Mouse (Mus musculus): ENCODE measurements around the gene Bahcc1. TPM values are rescaled to one million over a fixed set of nuclear protein-coding genes. Genes with fewer than 3 reads are reported as not detected.

Gene Bahcc1
- total and polyA plus RNA-seq, 2 experiments from 2014 or later, result 3.5 to 13.1 TPM

GRCm38 (mm10) chr11:120208848-120209247 is 23.9 kb upstream of the Bahcc1 start:
- Histone ChIP-seq H3K36me3 (replicated peaks; ENCODE audit: control insufficient read depth, insufficient read depth, low read length) (no peaks in the 10 kb centered on the region), H3K4me1 (ENCODE audit: control insufficient read depth, insufficient read depth) (peaks cover 17% of the 10 kb centered on the region; the same call in 1 of the 2 replicates), H3K4me3 (ENCODE audit: low read depth, low read length) (no peak overlapping the region), H3K4me2 (ENCODE audit: low read depth, low read length) (no peak overlapping the region), H3K9me3 (replicated peaks; ENCODE audit: control insufficient read depth, low read length) (0 out of 2 replicates have a peak, but pooled peaks cover under 1% of the 10 kb centered on the region), H3K27me3 (ENCODE audit: control insufficient read depth, insufficient read depth, low read length) (no peaks in the 10 kb centered on the region), H3K27ac (ENCODE audit: low read depth) (no peak overlapping the region), H3K9ac (replicated peaks; ENCODE audit: low read depth, low read length) (no peak overlapping the region)
- DNase-seq (ENCODE audit: low spot score), result peak; percentile 1
- WGBS, result 76% methylated on average over 2 of the region's 2 CpGs
- no peak for TF ChIP-seq EP300 (IDR thresholded peaks at IDR 0.05; ENCODE audit: low read depth)
- peak; percentile 45 for TF ChIP-seq CTCF (IDR thresholded peaks at IDR 0.05; ENCODE audit: low read depth)
- no peak for ATAC-seq (ENCODE audit: insufficient read depth, low read depth)

GRCm38 (mm10) chr11:120209462-120209861 is 23.3 kb upstream of the Bahcc1 start:
- no peak for ATAC-seq (ENCODE audit: insufficient read depth, low read depth)
- Histone ChIP-seq H3K4me1 (ENCODE audit: control insufficient read depth, insufficient read depth) (peaks cover 17% of the 10 kb centered on the region; the same call in 1 of the 2 replicates), H3K36me3 (replicated peaks; ENCODE audit: control insufficient read depth, insufficient read depth, low read length) (no peaks in the 10 kb centered on the region), H3K9me3 (replicated peaks; ENCODE audit: control insufficient read depth, low read length) (0 out of 2 replicates have a peak, but pooled peaks cover 3% of the 10 kb centered on the region), H3K27ac (ENCODE audit: low read depth) (no peak overlapping the region), H3K9ac (replicated peaks; ENCODE audit: low read depth, low read length) (no peak overlapping the region), H3K27me3 (ENCODE audit: control insufficient read depth, insufficient read depth, low read length) (no peaks in the 10 kb centered on the region), H3K4me2 (ENCODE audit: low read depth, low read length) (no peak overlapping the region), H3K4me3 (ENCODE audit: low read depth, low read length) (no peak overlapping the region)
- DNase-seq (ENCODE audit: low spot score), result peak; percentile 5
- no peak for TF ChIP-seq CTCF (IDR thresholded peaks at IDR 0.05; ENCODE audit: low read depth)
- TF ChIP-seq EP300 (IDR thresholded peaks at IDR 0.05; ENCODE audit: low read depth), result no peak
- WGBS, result 81% methylated on average over 8 of the region's 8 CpGs

GRCm38 (mm10) chr11:120215726-120216241 is 17.0 kb upstream of the Bahcc1 start:
- no peak overlapping the region for H3K4me3 ChIP-seq (ENCODE audit: low read depth, low read length)
- H3K27me3 ChIP-seq (ENCODE audit: control insufficient read depth, insufficient read depth, low read length), result no peaks in the 10 kb centered on the region
- H3K4me1 ChIP-seq (ENCODE audit: control insufficient read depth, insufficient read depth), result peaks cover 33% of the 10 kb centered on the region
- H3K9me3 ChIP-seq (replicated peaks; ENCODE audit: control insufficient read depth, low read length), result 0 out of 2 replicates have a peak, but pooled peaks cover 3% of the 10 kb centered on the region
- TF ChIP-seq EP300 (IDR thresholded peaks at IDR 0.05; ENCODE audit: low read depth) (no peak), CTCF (IDR thresholded peaks at IDR 0.05; ENCODE audit: low read depth) (no peak)
- H3K9ac ChIP-seq (replicated peaks; ENCODE audit: low read depth, low read length), result no peak overlapping the region
- peak overlapping the region; percentile 68 for H3K27ac ChIP-seq (ENCODE audit: low read depth)
- H3K4me2 ChIP-seq (ENCODE audit: low read depth, low read length), result no peak overlapping the region
- H3K36me3 ChIP-seq (replicated peaks; ENCODE audit: control insufficient read depth, insufficient read depth, low read length), result no peaks in the 10 kb centered on the region
- ATAC-seq (ENCODE audit: insufficient read depth, low read depth), result peak; percentile 28
- peak; percentile 25 for DNase-seq (ENCODE audit: low spot score)
- WGBS, result 41% methylated on average over 10 of the region's 10 CpGs

- Histone ChIP-seq H3K36me3 (replicated peaks; ENCODE audit: control insufficient read depth, insufficient read depth, low read length) (no peaks in the 10 kb centered on the region), H3K4me1 (ENCODE audit: control insufficient read depth, insufficient read depth) (peaks cover 40% of the 10 kb centered on the region), H3K27ac (ENCODE audit: low read depth) (peak overlapping the region; percentile 68), H3K9me3 (replicated peaks; ENCODE audit: control insufficient read depth, low read length) (0 out of 2 replicates have a peak, but pooled peaks cover 3% of the 10 kb centered on the region), H3K27me3 (ENCODE audit: control insufficient read depth, insufficient read depth, low read length) (no peaks in the 10 kb centered on the region), H3K4me3 (ENCODE audit: low read depth, low read length) (no peak overlapping the region), H3K9ac (replicated peaks; ENCODE audit: low read depth, low read length) (no peak overlapping the region), H3K4me2 (ENCODE audit: low read depth, low read length) (no peak overlapping the region)
- DNase-seq (ENCODE audit: low spot score) (peak; percentile 51), ATAC-seq (ENCODE audit: insufficient read depth, low read depth) (peak; percentile 33; the same call in 1 of the 2 replicates)
- 27% methylated on average over 11 of the region's 11 CpGs for WGBS
- no peak for TF ChIP-seq EP300 (IDR thresholded peaks at IDR 0.05; ENCODE audit: low read depth)
- TF ChIP-seq CTCF (IDR thresholded peaks at IDR 0.05; ENCODE audit: low read depth), result no peak
Measured at GRCm38 (mm10) chr11:120216540-120217324, 16.0 kb upstream of the Bahcc1 start.

- ATAC-seq (ENCODE audit: insufficient read depth, low read depth), result no peak
- H3K4me3 ChIP-seq (ENCODE audit: low read depth, low read length), result no peak overlapping the region
- 0 out of 2 replicates have a peak, but pooled peaks cover 3% of the 10 kb centered on the region for H3K9me3 ChIP-seq (replicated peaks; ENCODE audit: control insufficient read depth, low read length)
- no peaks in the 10 kb centered on the region for H3K36me3 ChIP-seq (replicated peaks; ENCODE audit: control insufficient read depth, insufficient read depth, low read length)
- H3K27me3 ChIP-seq (ENCODE audit: control insufficient read depth, insufficient read depth, low read length), result no peaks in the 10 kb centered on the region
- 73% methylated on average over 17 of the region's 17 CpGs for WGBS
- peaks cover 40% of the 10 kb centered on the region for H3K4me1 ChIP-seq (ENCODE audit: control insufficient read depth, insufficient read depth)
- no peak overlapping the region for H3K9ac ChIP-seq (replicated peaks; ENCODE audit: low read depth, low read length)
- H3K27ac ChIP-seq (ENCODE audit: low read depth), result peak overlapping the region; percentile 75
- 0 out of 2 replicates have a peak overlapping the region, but pooled peaks have one; percentile 10 for H3K4me2 ChIP-seq (ENCODE audit: low read depth, low read length)
- TF ChIP-seq EP300 (IDR thresholded peaks at IDR 0.05; ENCODE audit: low read depth), result no peak
- no peak for TF ChIP-seq CTCF (IDR thresholded peaks at IDR 0.05; ENCODE audit: low read depth)
- peak; percentile 4 for DNase-seq (ENCODE audit: low spot score)
Measured at GRCm38 (mm10) chr11:120218176-120218856, 14.4 kb upstream of the Bahcc1 start.
